Mouse (Mus musculus) heart, adult 2 months (tissue): ENCODE data around the gene Atxn7l1.

ENCODE experiments used
- CTCF ChIP-seq: fragments of 200-600 bp; IDR thresholded peaks from 2 replicates; pipeline ENCODE4 v1.8.1; 2022; ENCODE audit warnings: antibody characterized with exemption, mild to moderate bottlenecking, moderate library complexity
- EP300 ChIP-seq: fragments of 200-500 bp; IDR thresholded peaks from 2 replicates; pipeline ENCODE4 v1.6.1; 2011; ENCODE audit warnings: low read depth, low read length, control low read depth; ENCODE audit not compliant: insufficient read depth

DNA sequence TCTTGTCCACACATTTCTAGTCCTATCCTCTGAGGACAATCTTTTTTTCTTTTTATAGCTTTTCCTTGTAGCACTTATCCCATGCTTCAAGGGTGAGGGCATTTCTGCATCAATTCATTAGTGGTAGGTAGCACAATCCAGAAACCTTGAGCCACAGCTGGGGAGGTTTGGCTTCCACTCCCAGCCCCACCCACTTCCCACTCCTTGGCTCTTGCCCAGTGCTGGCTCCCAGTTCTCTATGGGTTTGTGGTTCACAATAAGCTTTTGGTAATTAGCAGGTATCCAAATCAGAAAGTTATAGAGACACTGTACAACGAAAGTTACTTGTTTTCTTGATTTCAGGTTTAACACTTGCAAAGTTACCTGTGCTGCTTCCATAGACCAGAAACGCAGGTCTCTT, 38.8 kb downstream of the Atxn7l1 start:
- no peak for TF ChIP-seq CTCF
- TF ChIP-seq EP300 = no peak
